Mouse (Mus musculus) hindbrain, embryonic 12.5 days (tissue): ENCODE measurements around the gene Gm12790. TPM values are rescaled to one million over a fixed set of nuclear protein-coding genes. Genes with fewer than 3 reads are reported as not detected.
"Not testable (repeated sequence)": the region's sequence is repeated elsewhere in the genome, so short reads cannot be mapped to it uniquely, and the experiment has no call there.

Experiments
- ATAC-seq: fragments of 200-750 bp; cut with Nextera tagmentation; 2 replicates; pipeline ENCODE4 v1.8.0; 2017; ENCODE audit warnings: moderate TSS enrichment; ENCODE audit not compliant: low FRiP score
- H3K27ac ChIP-seq: fragments of 300-500 bp; sonication (generic); 2 replicates; pipeline ENCODE4 v1.5.1; 2016; ENCODE audit warnings: mild to moderate bottlenecking
- H3K27me3 ChIP-seq: fragments of 300-500 bp; sonication (generic); 2 replicates; pipeline ENCODE4 v1.6.1; 2016; ENCODE audit warnings: mild to moderate bottlenecking
- H3K36me3 ChIP-seq: fragments of 300-500 bp; sonication (generic); 2 replicates; pipeline ENCODE4 v1.6.1; 2016; ENCODE audit warnings: mild to moderate bottlenecking
- H3K4me1 ChIP-seq: fragments of 300-500 bp; sonication (generic); 2 replicates; pipeline ENCODE4 v1.6.1; 2016
- H3K4me2 ChIP-seq: fragments of 300-500 bp; sonication (generic); replicated peaks from 2 replicates; pipeline ENCODE4 v1.6.1; 2016; ENCODE audit warnings: mild to moderate bottlenecking
- H3K4me3 ChIP-seq: fragments of 300-500 bp; sonication (generic); 2 replicates; pipeline ENCODE4 v1.5.1; 2016; ENCODE audit warnings: mild to moderate bottlenecking
- H3K9ac ChIP-seq: fragments of 300-500 bp; sonication (generic); 2 replicates; pipeline ENCODE4 v1.6.1; 2016; ENCODE audit warnings: mild to moderate bottlenecking, moderate library complexity
- H3K9me3 ChIP-seq: fragments of 300-500 bp; sonication (generic); replicated peaks from 2 replicates; pipeline ENCODE4 v1.6.1; 2016; ENCODE audit warnings: mild to moderate bottlenecking
- WGBS: fragments of 180-500 bp; shearing (Covaris S2); methylation state at CpG from one replicate; pipeline ENCODE4 v1.1.7; 2016; 5-methylcytosine and 5-hydroxymethylcytosine counted together
- polyA plus RNA-seq: library from polyadenylated mRNA; unstranded; fragments of >200 nt; fragmentation: Nextera tagmentation; extraction: Ambion mirVana; gene quantifications from 2 replicates; pipeline ENCODE4 v1.2.1, GENCODE M21; 2016

Gene Gm12790
- polyA plus RNA-seq: not detected in 2 replicates

- not testable (repeated sequence) for H3K27me3 ChIP-seq, ATAC-seq, H3K9ac ChIP-seq, H3K27ac ChIP-seq, H3K36me3 ChIP-seq, H3K4me2 ChIP-seq, H3K4me1 ChIP-seq, H3K4me3 ChIP-seq, H3K9me3 ChIP-seq
- 83% methylated on average over 1 of the region's 5 CpGs for WGBS
These were observed at the start of gene Gm12790 for GRCm38 (mm10) chr4:101980949-101981348. TSS of gene Gm12790 (minus strand) at chr4:101981049.

DNA sequence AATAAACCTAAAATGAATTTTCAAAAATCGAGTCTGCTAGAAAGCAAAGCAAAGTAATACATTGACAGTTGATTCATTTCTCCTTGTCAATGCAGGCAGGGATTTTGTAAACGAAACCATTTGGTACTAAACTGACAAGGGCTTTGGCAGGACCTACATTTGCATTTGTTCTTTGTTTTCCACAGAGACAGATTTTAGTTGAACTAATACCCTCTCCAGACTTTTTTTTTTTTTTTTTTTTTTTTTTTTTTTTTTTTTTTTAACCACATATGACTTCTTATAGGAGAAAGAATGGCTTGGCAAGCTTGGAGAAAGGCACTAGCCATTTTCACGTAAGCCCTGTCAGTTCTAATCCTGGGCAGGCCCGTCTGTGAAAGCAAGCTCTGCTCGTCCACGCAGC is 45.8 kb upstream of the Gm12790 start:
- Histone ChIP-seq H3K27ac (no peak overlapping the region), H3K4me3 (no peak overlapping the region), H3K27me3 (no peaks in the 10 kb centered on the region), H3K4me2 (no peak overlapping the region), H3K9me3 (no peaks in the 10 kb centered on the region), H3K4me1 (no peaks in the 10 kb centered on the region), H3K9ac (no peak overlapping the region), H3K36me3 (no peaks in the 10 kb centered on the region)
- 86% methylated on average over 6 of the region's 6 CpGs for WGBS
- no peak for ATAC-seq

DNA sequence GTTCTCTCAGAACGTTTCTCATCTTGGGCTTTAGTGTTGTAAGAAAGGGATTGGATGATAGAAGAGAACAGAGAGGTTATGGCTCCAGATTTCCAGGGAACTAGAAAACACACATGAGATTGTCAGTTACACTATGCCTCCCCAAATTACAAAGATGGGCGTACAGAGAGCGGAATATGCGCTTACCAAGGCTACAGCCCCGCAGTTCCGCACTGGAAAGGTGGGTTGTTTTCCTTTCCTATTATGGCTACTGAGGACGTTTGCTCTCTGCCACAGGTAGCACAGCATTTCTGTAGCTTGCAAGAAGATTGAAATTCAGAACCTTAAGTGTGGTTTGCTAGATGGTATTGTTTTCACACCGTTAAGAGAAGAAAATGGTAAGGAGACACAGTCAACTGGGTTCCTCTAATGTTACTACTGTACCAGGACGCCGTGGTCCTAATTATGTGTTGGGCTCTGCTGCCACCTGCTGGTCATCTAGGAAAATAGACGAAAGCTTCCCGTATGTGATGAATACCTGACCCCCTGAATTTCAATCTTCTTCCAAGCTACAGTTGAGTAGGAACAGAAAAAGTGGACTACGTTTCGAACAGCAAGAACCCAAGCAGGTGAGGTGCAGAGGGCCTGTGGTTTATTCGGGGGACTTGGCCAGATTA is 17.5 kb upstream of the Gm12790 start:
- Histone ChIP-seq H3K4me3 (no peak overlapping the region), H3K27me3 (no peaks in the 10 kb centered on the region), H3K9ac (no peak overlapping the region), H3K4me1 (no peaks in the 10 kb centered on the region), H3K36me3 (no peaks in the 10 kb centered on the region), H3K4me2 (no peak overlapping the region), H3K9me3 (no peaks in the 10 kb centered on the region), H3K27ac (no peak overlapping the region)
- peak; percentile 61; the same call in 1 of the 2 replicates for ATAC-seq
- WGBS: 40% methylated on average over 15 of the region's 15 CpGs

- H3K9ac ChIP-seq: no peak overlapping the region
- no peak overlapping the region for H3K4me3 ChIP-seq
- H3K27ac ChIP-seq: no peak overlapping the region
- no peak for ATAC-seq
- no peak overlapping the region for H3K4me2 ChIP-seq
- H3K4me1 ChIP-seq: no peaks in the 10 kb centered on the region
- no peaks in the 10 kb centered on the region for H3K27me3 ChIP-seq
- WGBS: 94% methylated on average over 5 of the region's 5 CpGs
- H3K36me3 ChIP-seq: no peaks in the 10 kb centered on the region
- H3K9me3 ChIP-seq: no peaks in the 10 kb centered on the region
These were observed 16.6 kb upstream of the Gm12790 start for GRCm38 (mm10) chr4:101997426-101997825.

- not testable (repeated sequence) for H3K27me3 ChIP-seq, H3K36me3 ChIP-seq, H3K4me1 ChIP-seq, H3K4me3 ChIP-seq, ATAC-seq, H3K9me3 ChIP-seq, H3K27ac ChIP-seq, H3K4me2 ChIP-seq, H3K9ac ChIP-seq
- WGBS: 83% methylated on average over 2 of the region's 2 CpGs
These were observed 5.5 kb upstream of the Gm12790 start, which contains the start of gene Gm12789 for GRCm38 (mm10) chr4:101986326-101986725. TSS of gene Gm12789 (plus strand) at chr4:101986626.

GRCm38 (mm10) chr4:101985678-101986077 is 4.8 kb upstream of the Gm12790 start:
- ATAC-seq: no peak
- WGBS: 89% methylated on average over 5 of the region's 5 CpGs

DNA sequence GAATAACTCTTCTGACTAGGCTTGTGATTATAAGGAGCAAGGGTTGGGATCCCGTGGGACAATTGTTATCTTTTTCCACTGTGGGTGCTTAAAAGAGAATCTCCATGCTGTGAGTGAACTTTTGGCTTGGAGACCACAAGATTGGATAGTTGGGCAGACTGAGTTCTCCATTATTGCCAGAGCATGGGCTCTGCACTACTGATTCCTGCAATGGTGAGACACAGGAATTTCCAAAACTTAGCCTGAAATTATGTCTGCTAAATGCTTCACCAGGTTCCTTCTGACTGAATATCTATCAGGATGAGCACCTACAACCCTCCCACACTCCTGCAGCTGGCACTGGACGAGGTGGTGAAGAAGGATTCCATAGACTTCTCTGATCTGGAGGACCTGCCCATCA is 40.7 kb downstream of the Gm12790 start, which contains the start of gene Gm12794:
TSS of gene Gm12794 (plus strand) at position 301 of the 400 bp plus-strand sequence.
- ATAC-seq: not testable (repeated sequence)

More at GRCm38 (mm10) chr4:101985678-101986077, 4.8 kb upstream of the Gm12790 start:
- Histone ChIP-seq H3K27me3 (no peaks in the 10 kb centered on the region), H3K4me2 (no peak overlapping the region), H3K36me3 (no peaks in the 10 kb centered on the region), H3K9ac (no peak overlapping the region), H3K9me3 (no peaks in the 10 kb centered on the region), H3K27ac (no peak overlapping the region), H3K4me3 (no peak overlapping the region), H3K4me1 (no peaks in the 10 kb centered on the region)

More for the DNA sequence above, 40.7 kb downstream of the Gm12790 start, which contains the start of gene Gm12794:
- not testable (repeated sequence) for H3K36me3 ChIP-seq, H3K4me1 ChIP-seq, H3K27ac ChIP-seq, H3K9ac ChIP-seq, H3K4me3 ChIP-seq, H3K9me3 ChIP-seq, H3K27me3 ChIP-seq, H3K4me2 ChIP-seq
- 88% methylated on average over 2 of the region's 2 CpGs for WGBS

Other genes starting within 250 kb of the Gm12790 start
- gene B020004J07Rik, start 137.0 kb downstream of the Gm12790 start, polyA plus RNA-seq: not detected in 2 replicates
- gene C130073F10Rik, start 87.3 kb downstream of the Gm12790 start, polyA plus RNA-seq: not detected in 2 replicates
- gene Gm12800, start 71.9 kb downstream of the Gm12790 start, polyA plus RNA-seq: not detected in 2 replicates
- not detected in 2 replicates for gene Gm12794, start 40.6 kb downstream of the Gm12790 start, polyA plus RNA-seq
- not detected in 2 replicates for gene Gm12789, start 5.6 kb upstream of the Gm12790 start, polyA plus RNA-seq
- 12.5 and 13.6 TPM in 2 replicates for gene Pde4b, start 106.5 kb upstream of the Gm12790 start, polyA plus RNA-seq